In genomic region chr1:131119026-131119425, GRCm38 (mm10) we compare ENCODE assay signal across 8 mouse cellular contexts. TPM values are rescaled to one million over a fixed set of nuclear protein-coding genes. Genes with fewer than 3 reads are reported as not detected.
DNase-seq lines count a peak whose midpoint lies in the region; ATAC-seq and TF ChIP-seq lines count a peak whose summit lies in the region.

No protein-coding gene starts in this region.

- H3K27ac ChIP-seq in thymus, adult 2 months (ENCODE audit: control insufficient read depth, insufficient read depth, low read length): no peak overlapping the region
- peak overlapping the region; percentile 18; the same call in 1 of the 2 replicates for H3K27ac ChIP-seq in lung, embryonic 16.5 days (ENCODE audit: low read length)
- no peak overlapping the region for H3K27ac ChIP-seq in neural tube, embryonic 15.5 days (replicated peaks)

- H3K27me3 ChIP-seq in thymus, adult 2 months (ENCODE audit: control insufficient read depth, insufficient read depth, low read length): no peaks in the 10 kb centered on the region
- H3K27me3 ChIP-seq in lung, embryonic 16.5 days (ENCODE audit: control insufficient read depth, insufficient read depth, low read depth, low read length): no peaks in the 10 kb centered on the region
- no peaks in the 10 kb centered on the region for H3K27me3 ChIP-seq in neural tube, embryonic 15.5 days (replicated peaks)

- TF ChIP-seq POLR2A in thymus, adult 2 months (IDR thresholded peaks at IDR 0.05; ENCODE audit: control insufficient read depth, extremely low read depth, insufficient read depth, low read length, poor library complexity): no peak
- no peak for TF ChIP-seq POLR2A in brain, embryonic 14.5 days (IDR thresholded peaks at IDR 0.05; ENCODE audit: borderline replicate concordance, extremely low read depth, insufficient read depth, insufficient read length, poor library complexity, severe bottlenecking)

- H3K4me3 ChIP-seq in thymus, adult 2 months (ENCODE audit: control insufficient read depth, insufficient read depth, low read length): no peak overlapping the region
- H3K4me3 ChIP-seq in lung, embryonic 16.5 days (ENCODE audit: low read length): no peak overlapping the region
- no peak overlapping the region for H3K4me3 ChIP-seq in neural tube, embryonic 15.5 days (replicated peaks)

- TF ChIP-seq CTCF in thymus, adult 2 months (IDR thresholded peaks at IDR 0.05; ENCODE audit: borderline replicate concordance, control insufficient read depth, extremely low read depth, insufficient read depth, low read length, poor library complexity): no peak
- TF ChIP-seq CTCF in brain, embryonic 14.5 days (IDR thresholded peaks at IDR 0.05; ENCODE audit: borderline replicate concordance, extremely low read depth, insufficient read depth, insufficient read length): peak; percentile 46; the same call in 1 of the 2 replicates

- H3K9ac ChIP-seq in lung, embryonic 16.5 days (ENCODE audit: low read length): no peak overlapping the region
- no peak overlapping the region for H3K9ac ChIP-seq in neural tube, embryonic 15.5 days (replicated peaks)

- no peaks in the 10 kb centered on the region for H3K9me3 ChIP-seq in lung, embryonic 16.5 days (ENCODE audit: control insufficient read depth, low read length)
- no peaks in the 10 kb centered on the region for H3K9me3 ChIP-seq in neural tube, embryonic 15.5 days (replicated peaks)

- 50% methylated on average over 2 of the region's 2 CpGs for WGBS in thymus, adult 2 months
- WGBS in lung, embryonic 16.5 days: 54% methylated on average over 2 of the region's 2 CpGs
- WGBS in neural tube, embryonic 15.5 days: 67% methylated on average over 2 of the region's 2 CpGs

- DNase-seq in thymus, adult 2 months: peak; percentile 69
- no peak for DNase-seq in thymus, adult 18-20 months
- no peak for DNase-seq in brain, embryonic 14.5 days (ENCODE audit: low read depth)
- peak; percentile 72 for DNase-seq in thymus, postnatal 14 days
- DNase-seq in urinary bladder, postnatal 25 days (ENCODE audit: low spot score): no peak
- DNase-seq in right cerebral cortex, postnatal 25 days: no peak

- peak; percentile 35; the same call in 1 of the 2 replicates for ATAC-seq in lung, embryonic 16.5 days (ENCODE audit: low read depth)
- no peak for ATAC-seq in neural tube, embryonic 15.5 days (ENCODE audit: low FRiP score)

- H3K36me3 ChIP-seq in thymus, adult 2 months (ENCODE audit: control insufficient read depth, insufficient read depth, low read length): no peaks in the 10 kb centered on the region
- no peaks in the 10 kb centered on the region for H3K36me3 ChIP-seq in lung, embryonic 16.5 days (ENCODE audit: control insufficient read depth, insufficient read depth, low read length)
- H3K36me3 ChIP-seq in neural tube, embryonic 15.5 days: no peaks in the 10 kb centered on the region

- H3K4me1 ChIP-seq in thymus, adult 2 months (replicated peaks; ENCODE audit: control insufficient read depth, insufficient read depth, low read length): no peaks in the 10 kb centered on the region
- peaks cover 8% of the 10 kb centered on the region for H3K4me1 ChIP-seq in lung, embryonic 16.5 days (replicated peaks; ENCODE audit: control insufficient read depth, insufficient read depth, low read length)
- H3K4me1 ChIP-seq in neural tube, embryonic 15.5 days: peaks cover 9% of the 10 kb centered on the region

- no peak overlapping the region for H3K4me2 ChIP-seq in lung, embryonic 16.5 days (ENCODE audit: low read depth, low read length)
- H3K4me2 ChIP-seq in neural tube, embryonic 15.5 days: no peak overlapping the region

RNA-seq across cellular contexts. Expression of gene Dyrk3, which starts 19.1 kb away (rescaled TPM):
- 0.78 and 0.98 TPM in 2 replicates for polyA plus RNA-seq in thymus, adult 2 months (2012; rRNA removed)
- 12.7 and 13.6 TPM in 2 replicates for polyA plus RNA-seq in brain, embryonic 14.5 days (2012; rRNA removed)
- 4.4 and 4.5 TPM in 2 replicates for polyA plus RNA-seq in lung, embryonic 16.5 days (2015; fragmentation: Nextera tagmentation; extraction: Ambion mirVana)
- 10.3 and 14.0 TPM in 2 replicates for polyA plus RNA-seq in neural tube, embryonic 15.5 days (2015; fragmentation: Nextera tagmentation; extraction: Ambion mirVana)

RNA-seq across cellular contexts. Expression of gene Mapkapk2, which starts 21.4 kb away (rescaled TPM):
- 67.2 and 69.6 TPM in 2 replicates for polyA plus RNA-seq in thymus, adult 2 months (2012; rRNA removed)
- 50.5 and 52.9 TPM in 2 replicates for polyA plus RNA-seq in brain, embryonic 14.5 days (2012; rRNA removed)
- polyA plus RNA-seq in lung, embryonic 16.5 days (2015; fragmentation: Nextera tagmentation; extraction: Ambion mirVana): 28.7 and 41.3 TPM in 2 replicates
- 15.0 and 19.9 TPM in 2 replicates for polyA plus RNA-seq in neural tube, embryonic 15.5 days (2015; fragmentation: Nextera tagmentation; extraction: Ambion mirVana)

RNA-seq across cellular contexts. Expression of gene Eif2d, which starts 34.0 kb away (rescaled TPM):
- 41.3 and 41.9 TPM in 2 replicates for polyA plus RNA-seq in thymus, adult 2 months (2012; rRNA removed)
- polyA plus RNA-seq in brain, embryonic 14.5 days (2012; rRNA removed): 53.0 and 69.8 TPM in 2 replicates
- polyA plus RNA-seq in lung, embryonic 16.5 days (2015; fragmentation: Nextera tagmentation; extraction: Ambion mirVana): 63.6 and 64.4 TPM in 2 replicates
- polyA plus RNA-seq in neural tube, embryonic 15.5 days (2015; fragmentation: Nextera tagmentation; extraction: Ambion mirVana): 51.5 and 53.7 TPM in 2 replicates

Comparison
In these comparisons a context has a peak if more than half of its experiments do, and no peak if none do; other contexts are left out.
1. DNase-seq: peak in thymus, adult 2 months (single experiment) and thymus, postnatal 14 days (single experiment); none in thymus, adult 18-20 months (0 of 2), brain, embryonic 14.5 days (single experiment), urinary bladder, postnatal 25 days (single experiment) and right cerebral cortex, postnatal 25 days (single experiment).